Mouse (Mus musculus) neural tube, embryonic 15.5 days (tissue): ENCODE measurements around the gene Fcamr. TPM values are rescaled to one million over a fixed set of nuclear protein-coding genes. Genes with fewer than 3 reads are reported as not detected.

ENCODE experiments used
- ATAC-seq: fragments of 200-750 bp; cut with Nextera tagmentation; 2 replicates; pipeline ENCODE4 v1.8.0; 2017; ENCODE audit warnings: mild to moderate bottlenecking, moderate TSS enrichment, moderate library complexity; ENCODE audit not compliant: low FRiP score
- H3K27ac ChIP-seq: fragments of 300-500 bp; sonication (generic); replicated peaks from 2 replicates; pipeline ENCODE4 v1.5.1; 2015; ENCODE audit warnings: mild to moderate bottlenecking, inconsistent platforms
- H3K27me3 ChIP-seq: fragments of 300-500 bp; sonication (generic); replicated peaks from 2 replicates; pipeline ENCODE4 v1.6.1; 2015; ENCODE audit warnings: inconsistent platforms
- H3K36me3 ChIP-seq: fragments of 300-500 bp; sonication (generic); 2 replicates; pipeline ENCODE4 v1.6.1; 2015; ENCODE audit warnings: inconsistent platforms
- H3K4me1 ChIP-seq: fragments of 300-500 bp; sonication (generic); 2 replicates; pipeline ENCODE4 v1.6.1; 2015; ENCODE audit warnings: inconsistent platforms
- H3K4me2 ChIP-seq: fragments of 300-500 bp; sonication (generic); 2 replicates; pipeline ENCODE4 v1.6.1; 2015; ENCODE audit warnings: inconsistent platforms, mild to moderate bottlenecking, moderate library complexity
- H3K4me3 ChIP-seq: fragments of 300-500 bp; sonication (generic); replicated peaks from 2 replicates; pipeline ENCODE4 v1.5.1; 2015; ENCODE audit warnings: mild to moderate bottlenecking, inconsistent platforms
- H3K9ac ChIP-seq: fragments of 300-500 bp; sonication (generic); replicated peaks from 2 replicates; pipeline ENCODE4 v1.6.1; 2015; ENCODE audit warnings: mild to moderate bottlenecking, inconsistent platforms
- H3K9me3 ChIP-seq: fragments of 300-500 bp; sonication (generic); replicated peaks from 2 replicates; pipeline ENCODE4 v1.6.1; 2016; ENCODE audit warnings: inconsistent platforms
- WGBS: fragments of 180-500 bp; shearing (Covaris S2); methylation state at CpG from one replicate; pipeline ENCODE4 v1.1.7; 2015; ENCODE audit warnings: mixed read lengths; 5-methylcytosine and 5-hydroxymethylcytosine counted together
- polyA plus RNA-seq: library from polyadenylated mRNA; unstranded; fragments of >200 nt; fragmentation: Nextera tagmentation; extraction: Ambion mirVana; gene quantifications from 2 replicates; pipeline ENCODE4 v1.2.1, GENCODE M21; 2015

Fcamr gene
- polyA plus RNA-seq, 1 experiment from 2014 or later: not detected

- 93% methylated on average over 3 of the region's 3 CpGs for WGBS
- Histone ChIP-seq H3K27me3 (no peaks in the 10 kb centered on the region), H3K4me2 (no peak overlapping the region), H3K36me3 (no peaks in the 10 kb centered on the region), H3K4me3 (no peak overlapping the region), H3K27ac (no peak overlapping the region), H3K4me1 (no peaks in the 10 kb centered on the region), H3K9me3 (no peaks in the 10 kb centered on the region), H3K9ac (no peak overlapping the region)
- no peak for ATAC-seq
These were observed 20.8 kb upstream of the Fcamr start for GRCm38 (mm10) chr1:130779867-130780266.

- no peak overlapping the region for H3K27ac ChIP-seq
- no peak overlapping the region for H3K9ac ChIP-seq
- no peaks in the 10 kb centered on the region for H3K4me1 ChIP-seq
- no peaks in the 10 kb centered on the region for H3K27me3 ChIP-seq
- ATAC-seq: no peak
- no peaks in the 10 kb centered on the region for H3K9me3 ChIP-seq
- H3K4me3 ChIP-seq: no peak overlapping the region
- H3K36me3 ChIP-seq: no peaks in the 10 kb centered on the region
- H3K4me2 ChIP-seq: no peak overlapping the region
- WGBS: 32% methylated on average over 4 of the region's 4 CpGs
These were observed 16.6 kb upstream of the Fcamr start for GRCm38 (mm10) chr1:130784054-130784453.

- Histone ChIP-seq H3K4me3 (no peak overlapping the region), H3K27me3 (no peaks in the 10 kb centered on the region), H3K36me3 (no peaks in the 10 kb centered on the region), H3K9ac (no peak overlapping the region), H3K9me3 (no peaks in the 10 kb centered on the region), H3K27ac (no peak overlapping the region), H3K4me2 (no peak overlapping the region), H3K4me1 (no peaks in the 10 kb centered on the region)
- 53% methylated on average over 4 of the region's 4 CpGs for WGBS
- no peak for ATAC-seq
These were observed 13.7 kb upstream of the Fcamr start for GRCm38 (mm10) chr1:130787001-130787400.

GRCm38 (mm10) chr1:130789512-130790451 lies 10.9 kb upstream of the Fcamr start:
- Histone ChIP-seq H3K4me3 (no peak overlapping the region), H3K27me3 (no peaks in the 10 kb centered on the region), H3K9ac (no peak overlapping the region), H3K27ac (no peak overlapping the region), H3K9me3 (0 out of 2 replicates have a peak, but pooled peaks cover 2% of the 10 kb centered on the region), H3K36me3 (no peaks in the 10 kb centered on the region), H3K4me2 (no peak overlapping the region), H3K4me1 (no peaks in the 10 kb centered on the region)
- WGBS: 59% methylated on average over 3 of the region's 3 CpGs
- no peak for ATAC-seq

GRCm38 (mm10) chr1:130795331-130795730 lies 5.4 kb upstream of the Fcamr start:
- WGBS: 81% methylated on average over 2 of the region's 2 CpGs
- Histone ChIP-seq H3K9me3 (0 out of 2 replicates have a peak, but pooled peaks cover 2% of the 10 kb centered on the region), H3K36me3 (no peaks in the 10 kb centered on the region), H3K4me2 (no peak overlapping the region), H3K9ac (no peak overlapping the region), H3K4me1 (no peaks in the 10 kb centered on the region), H3K27me3 (no peaks in the 10 kb centered on the region), H3K27ac (no peak overlapping the region), H3K4me3 (no peak overlapping the region)
- no peak for ATAC-seq

- Histone ChIP-seq H3K27ac (no peak overlapping the region), H3K9me3 (0 out of 2 replicates have a peak, but pooled peaks cover 2% of the 10 kb centered on the region), H3K27me3 (no peaks in the 10 kb centered on the region), H3K4me2 (no peak overlapping the region), H3K9ac (no peak overlapping the region), H3K4me1 (no peaks in the 10 kb centered on the region), H3K4me3 (no peak overlapping the region), H3K36me3 (no peaks in the 10 kb centered on the region)
- 82% methylated on average over 8 of the region's 8 CpGs for WGBS
- no peak for ATAC-seq
These were observed 3.6 kb upstream of the Fcamr start for GRCm38 (mm10) chr1:130796967-130797684.

GRCm38 (mm10) chr1:130798037-130798436 lies 2.7 kb upstream of the Fcamr start:
- ATAC-seq: no peak
- Histone ChIP-seq H3K9me3 (no peaks in the 10 kb centered on the region), H3K4me2 (no peak overlapping the region), H3K4me3 (no peak overlapping the region), H3K4me1 (no peaks in the 10 kb centered on the region), H3K27ac (no peak overlapping the region), H3K36me3 (no peaks in the 10 kb centered on the region), H3K9ac (no peak overlapping the region), H3K27me3 (no peaks in the 10 kb centered on the region)
- 66% methylated on average over 6 of the region's 6 CpGs for WGBS

GRCm38 (mm10) chr1:130798551-130798950 lies 2.2 kb upstream of the Fcamr start:
- Histone ChIP-seq H3K4me1 (no peaks in the 10 kb centered on the region), H3K27me3 (no peaks in the 10 kb centered on the region), H3K4me2 (no peak overlapping the region), H3K9me3 (no peaks in the 10 kb centered on the region), H3K27ac (no peak overlapping the region), H3K4me3 (no peak overlapping the region), H3K9ac (no peak overlapping the region), H3K36me3 (no peaks in the 10 kb centered on the region)
- WGBS: 60% methylated on average over 3 of the region's 3 CpGs
- no peak for ATAC-seq

GRCm38 (mm10) chr1:130799399-130799798 lies 1.3 kb upstream of the Fcamr start:
- Histone ChIP-seq H3K27me3 (no peaks in the 10 kb centered on the region), H3K27ac (no peak overlapping the region), H3K36me3 (no peaks in the 10 kb centered on the region), H3K4me2 (no peak overlapping the region), H3K4me1 (no peaks in the 10 kb centered on the region), H3K4me3 (no peak overlapping the region), H3K9me3 (no peaks in the 10 kb centered on the region), H3K9ac (no peak overlapping the region)
- ATAC-seq: no peak
- WGBS: 87% methylated on average over 2 of the region's 2 CpGs

- Histone ChIP-seq H3K9ac (no peak overlapping the region), H3K4me1 (no peaks in the 10 kb centered on the region), H3K27me3 (no peaks in the 10 kb centered on the region), H3K4me3 (no peak overlapping the region), H3K4me2 (no peak overlapping the region), H3K27ac (no peak overlapping the region), H3K36me3 (no peaks in the 10 kb centered on the region), H3K9me3 (no peaks in the 10 kb centered on the region)
- 67% methylated on average over 2 of the region's 2 CpGs for WGBS
- ATAC-seq: no peak
These were observed 809 bp downstream of the Fcamr start for GRCm38 (mm10) chr1:130801511-130801910.

GRCm38 (mm10) chr1:130802976-130803375 lies 2.3 kb downstream of the Fcamr start:
- H3K4me1 ChIP-seq: no peaks in the 10 kb centered on the region
- 52% methylated on average over 6 of the region's 6 CpGs for WGBS
- no peak overlapping the region for H3K9ac ChIP-seq
- H3K27me3 ChIP-seq: no peaks in the 10 kb centered on the region
- no peaks in the 10 kb centered on the region for H3K36me3 ChIP-seq
- H3K27ac ChIP-seq: no peak overlapping the region
- H3K9me3 ChIP-seq: no peaks in the 10 kb centered on the region
- no peak overlapping the region for H3K4me2 ChIP-seq
- no peak overlapping the region for H3K4me3 ChIP-seq
- no peak for ATAC-seq

GRCm38 (mm10) chr1:130804279-130804678 lies 3.6 kb downstream of the Fcamr start:
- H3K36me3 ChIP-seq: no peaks in the 10 kb centered on the region
- 90% methylated on average over 6 of the region's 6 CpGs for WGBS
- no peak overlapping the region for H3K4me3 ChIP-seq
- H3K4me1 ChIP-seq: no peaks in the 10 kb centered on the region
- no peaks in the 10 kb centered on the region for H3K27me3 ChIP-seq
- ATAC-seq: no peak
- no peak overlapping the region for H3K4me2 ChIP-seq
- H3K27ac ChIP-seq: no peak overlapping the region
- H3K9ac ChIP-seq: no peak overlapping the region
- no peaks in the 10 kb centered on the region for H3K9me3 ChIP-seq
